ENCODE assay signal across 22 mouse cellular contexts in genomic region chr2:152775357-152775756, GRCm38 (mm10). TPM values are rescaled to one million over a fixed set of nuclear protein-coding genes. Genes with fewer than 3 reads are reported as not detected.
DNase-seq lines count a peak whose midpoint lies in the region; ATAC-seq lines count a peak whose summit lies in the region.
"Had no signal": no experiment of that assay in that cellular context is flagged by ENCODE, and none has a peak within 500 bp of the region (broad histone marks: within the 10 kb centered on the region; RNA-seq: fewer than 3 reads in every experiment).

No protein-coding gene starts in this region.

- no peaks in the 10 kb centered on the region; the same call in 1 of the 2 replicates for H3K36me3 ChIP-seq in splenic B cell, adult 2 months (ENCODE audit: control insufficient read depth, insufficient read depth, low read length, poor library complexity, severe bottlenecking)
- H3K36me3 ChIP-seq: hindbrain, embryonic 15.5 days had no signal

- H3K27me3 ChIP-seq in splenic B cell, adult 2 months (ENCODE audit: control insufficient read depth, insufficient read depth, low read length, poor library complexity, severe bottlenecking): no peaks in the 10 kb centered on the region; the same call in 1 of the 2 replicates
- H3K27me3 ChIP-seq: forebrain, embryonic 13.5 days; heart, embryonic 12.5 days; hindbrain, embryonic 15.5 days; midbrain, embryonic 12.5 days; Patski had no signal

- peak; percentile 85 for ATAC-seq in CD4-positive, CD25-positive, alpha-beta regulatory T cell, adult 4 months
- 0 out of 2 replicates have a peak, but pooled peaks have one; percentile 41 for ATAC-seq in common myeloid progenitor, adult 5-6 weeks (replicated peaks; ENCODE audit: low read depth, poor library complexity, severe bottlenecking)
- ATAC-seq: forebrain, embryonic 13.5 days; liver, embryonic 12.5 days; Patski had no signal

- DNase-seq in splenic B cell, adult 2 months (ENCODE audit: low read depth, low spot score): peak; percentile 48
- DNase-seq in thymus, postnatal 4 days: peak; percentile 57
- no peak for DNase-seq in right cerebral cortex, adult 18-20 months
- no peak for DNase-seq in lung, postnatal 4 days
- no peak for DNase-seq in embryo, embryonic 10.5 days (ENCODE audit: low spot score)
- DNase-seq: adrenal gland, postnatal 36 days; cerebellum, adult 9-11 months; kidney, adult 2 months; kidney, postnatal 36 days; layer of hippocampus, postnatal 36 days; lung, embryonic 14.5 days; spleen, adult 18-20 months had no signal

RNA-seq across cellular contexts. Expression of gene Cox4i2, which starts 21.4 kb away (rescaled TPM):
- under 1 TPM in 1 of 2 experiments, not detected in 1; 0.46 TPM for polyA plus RNA-seq in CD4-positive, CD25-positive, alpha-beta regulatory T cell, adult 4 months (2017; shearing (Covaris generic))
- 2.7 and 3.7 TPM in 2 replicates for total RNA-seq in common myeloid progenitor, adult 5-6 weeks (2017)
- polyA plus RNA-seq: macrophage, myocyte had no signal

RNA-seq across cellular contexts. Expression of gene Id1, which starts 39.3 kb away (rescaled TPM):
- under 1 TPM; 0.75 to 0.82 TPM for polyA plus RNA-seq in CD4-positive, CD25-positive, alpha-beta regulatory T cell, adult 4 months (2017; shearing (Covaris generic))
- 2.8 and 5.8 TPM in 2 replicates for total RNA-seq in common myeloid progenitor, adult 5-6 weeks (2017)

RNA-seq across cellular contexts. Expression of gene Bcl2l1, which starts 56.2 kb away (rescaled TPM):
- polyA plus RNA-seq in CD4-positive, CD25-positive, alpha-beta regulatory T cell, adult 4 months (2017; shearing (Covaris generic)): 10 to 100 TPM; 55.5 to 75.0 TPM
- 8.4 and 11.8 TPM in 2 replicates for total RNA-seq in common myeloid progenitor, adult 5-6 weeks (2017)

Comparison
In these comparisons a context has a peak if more than half of its experiments do, and no peak if none do; other contexts are left out.
1. DNase-seq: peak in splenic B cell, adult 2 months (single experiment) and thymus, postnatal 4 days (single experiment); none in right cerebral cortex, adult 18-20 months (single experiment), lung, postnatal 4 days (0 of 2) and embryo, embryonic 10.5 days (single experiment).